In genomic region chrX:52369304-52369937, GRCm38 (mm10) we compare ENCODE assay signal across 14 mouse cellular contexts.
A peak's percentile ranks its signal among the peaks of the same experiment; 100 is the strongest.
DNase-seq lines count a peak whose midpoint lies in the region; ATAC-seq and TF ChIP-seq lines count a peak whose summit lies in the region.
"Had no signal": no experiment of that assay in that cellular context is flagged by ENCODE, and none has a peak within 500 bp of the region (broad histone marks: within the 10 kb centered on the region; RNA-seq: fewer than 3 reads in every experiment).

No protein-coding gene starts in this region.

- no peaks in the 10 kb centered on the region for H3K9me3 ChIP-seq in embryonic facial prominence, embryonic 12.5 days
- H3K9me3 ChIP-seq in embryonic facial prominence, embryonic 10.5 days, result no peaks in the 10 kb centered on the region
- H3K9me3 ChIP-seq in forebrain, embryonic 11.5 days (ENCODE audit: control insufficient read depth, low read length), result no peaks in the 10 kb centered on the region
- H3K9me3 ChIP-seq in hindbrain, postnatal 0 days (ENCODE audit: low read length), result no peaks in the 10 kb centered on the region
- no peaks in the 10 kb centered on the region for H3K9me3 ChIP-seq in neural tube, embryonic 14.5 days (ENCODE audit: control insufficient read depth, low read length)
- H3K9me3 ChIP-seq in intestine, embryonic 16.5 days (ENCODE audit: control insufficient read depth, low read length), result no peaks in the 10 kb centered on the region
- H3K9me3 ChIP-seq: G1E; heart, embryonic 15.5 days; limb, embryonic 13.5 days; stomach, embryonic 15.5 days had no signal

- H3K36me3 ChIP-seq in embryonic facial prominence, embryonic 12.5 days, result no peaks in the 10 kb centered on the region; the same call in 1 of the 2 replicates
- H3K36me3 ChIP-seq in embryonic facial prominence, embryonic 10.5 days (replicated peaks), result peaks cover 18% of the 10 kb centered on the region
- H3K36me3 ChIP-seq in forebrain, embryonic 11.5 days (ENCODE audit: control insufficient read depth, insufficient read depth, low read length), result no peaks in the 10 kb centered on the region
- no peaks in the 10 kb centered on the region for H3K36me3 ChIP-seq in hindbrain, postnatal 0 days (ENCODE audit: insufficient read depth, low read length)
- H3K36me3 ChIP-seq in neural tube, embryonic 14.5 days (ENCODE audit: control insufficient read depth, insufficient read depth, low read length), result no peaks in the 10 kb centered on the region
- H3K36me3 ChIP-seq in intestine, embryonic 16.5 days (ENCODE audit: control insufficient read depth, insufficient read depth, low read length), result no peaks in the 10 kb centered on the region
- H3K36me3 ChIP-seq: G1E; heart, embryonic 15.5 days; limb, embryonic 13.5 days; stomach, embryonic 15.5 days had no signal

- no peak for TF ChIP-seq CTCF in hindbrain, postnatal 0 days (IDR thresholded peaks at IDR 0.05; ENCODE audit: low read depth)

- no peak for ATAC-seq in embryonic facial prominence, embryonic 12.5 days (ENCODE audit: insufficient number of reproducible peaks, insufficient read depth, low FRiP score, low TSS enrichment)
- peak; percentile 69 for ATAC-seq in forebrain, embryonic 11.5 days (replicated peaks; ENCODE audit: low FRiP score)
- no peak for ATAC-seq in hindbrain, postnatal 0 days
- ATAC-seq in neural tube, embryonic 14.5 days (ENCODE audit: low read depth), result peak; percentile 70
- ATAC-seq in intestine, embryonic 16.5 days, result no peak

- no peaks in the 10 kb centered on the region for H3K4me1 ChIP-seq in embryonic facial prominence, embryonic 12.5 days
- peaks cover 6% of the 10 kb centered on the region; the same call in 1 of the 2 replicates for H3K4me1 ChIP-seq in embryonic facial prominence, embryonic 10.5 days
- H3K4me1 ChIP-seq in forebrain, embryonic 11.5 days (replicated peaks; ENCODE audit: control insufficient read depth, insufficient read depth, low read length), result peaks cover 2% of the 10 kb centered on the region; the same call in 1 of the 2 replicates
- no peaks in the 10 kb centered on the region for H3K4me1 ChIP-seq in hindbrain, postnatal 0 days (ENCODE audit: insufficient read depth, low read length)
- peaks cover 3% of the 10 kb centered on the region; the same call in 1 of the 2 replicates for H3K4me1 ChIP-seq in neural tube, embryonic 14.5 days (ENCODE audit: control insufficient read depth, insufficient read depth, low read length)
- H3K4me1 ChIP-seq in intestine, embryonic 16.5 days (ENCODE audit: control insufficient read depth, insufficient read depth, low read length), result no peaks in the 10 kb centered on the region
- H3K4me1 ChIP-seq: heart, embryonic 15.5 days; stomach, embryonic 15.5 days had no signal

- WGBS in embryonic facial prominence, embryonic 12.5 days, result 45% methylated on average over 6 of the region's 6 CpGs
- WGBS in embryonic facial prominence, embryonic 10.5 days, result 36% methylated on average over 6 of the region's 6 CpGs
- 30% methylated on average over 6 of the region's 6 CpGs for WGBS in forebrain, embryonic 11.5 days
- 34% methylated on average over 6 of the region's 6 CpGs for WGBS in hindbrain, postnatal 0 days
- 20% methylated on average over 6 of the region's 6 CpGs for WGBS in neural tube, embryonic 14.5 days
- 64% methylated on average over 6 of the region's 6 CpGs for WGBS in intestine, embryonic 16.5 days

- H3K9ac ChIP-seq in embryonic facial prominence, embryonic 12.5 days, result no peak overlapping the region
- H3K9ac ChIP-seq in forebrain, embryonic 11.5 days (ENCODE audit: low read length), result no peak overlapping the region
- no peak overlapping the region for H3K9ac ChIP-seq in hindbrain, postnatal 0 days (replicated peaks; ENCODE audit: low read length)
- no peak overlapping the region for H3K9ac ChIP-seq in neural tube, embryonic 14.5 days (replicated peaks; ENCODE audit: low read depth, low read length)
- no peak overlapping the region for H3K9ac ChIP-seq in intestine, embryonic 16.5 days (ENCODE audit: low read depth, low read length)
- H3K9ac ChIP-seq: heart, embryonic 15.5 days; limb, embryonic 13.5 days; lung, embryonic 14.5 days; stomach, embryonic 15.5 days had no signal

- no peak for DNase-seq in embryonic facial prominence, embryonic 10.5 days (ENCODE audit: low spot score)
- peak; percentile 52 for DNase-seq in forebrain, embryonic 11.5 days (ENCODE audit: low spot score)
- DNase-seq in hindbrain, postnatal 0 days (ENCODE audit: low spot score), result peak; percentile 2
- DNase-seq in kidney, adult 18-20 months, result no peak
- no peak for DNase-seq in urinary bladder, postnatal 14 days (ENCODE audit: low spot score)
- DNase-seq: gastrocnemius, postnatal 25 days; lung, embryonic 14.5 days had no signal

- no peak overlapping the region for H3K4me3 ChIP-seq in embryonic facial prominence, embryonic 12.5 days
- no peak overlapping the region for H3K4me3 ChIP-seq in embryonic facial prominence, embryonic 10.5 days
- H3K4me3 ChIP-seq in forebrain, embryonic 11.5 days (ENCODE audit: low read depth, low read length), result no peak overlapping the region
- peak overlapping the region; percentile 15; the same call in 1 of the 2 replicates for H3K4me3 ChIP-seq in hindbrain, postnatal 0 days (ENCODE audit: low read length)
- no peak overlapping the region for H3K4me3 ChIP-seq in neural tube, embryonic 14.5 days (ENCODE audit: low read depth, low read length)
- H3K4me3 ChIP-seq in intestine, embryonic 16.5 days (ENCODE audit: low read length), result no peak overlapping the region
- H3K4me3 ChIP-seq: heart, embryonic 15.5 days; limb, embryonic 13.5 days; stomach, embryonic 15.5 days had no signal

- no peaks in the 10 kb centered on the region for H3K27me3 ChIP-seq in embryonic facial prominence, embryonic 12.5 days
- H3K27me3 ChIP-seq in embryonic facial prominence, embryonic 10.5 days (replicated peaks; ENCODE audit: low read depth, poor library complexity, severe bottlenecking), result peaks cover 17% of the 10 kb centered on the region
- H3K27me3 ChIP-seq in forebrain, embryonic 11.5 days (ENCODE audit: control insufficient read depth, insufficient read depth, low read length), result no peaks in the 10 kb centered on the region
- H3K27me3 ChIP-seq in hindbrain, postnatal 0 days (ENCODE audit: insufficient read depth, low read length), result no peaks in the 10 kb centered on the region
- H3K27me3 ChIP-seq in neural tube, embryonic 14.5 days (ENCODE audit: control insufficient read depth, insufficient read depth, low read length), result no peaks in the 10 kb centered on the region
- no peaks in the 10 kb centered on the region; the same call in 1 of the 2 replicates for H3K27me3 ChIP-seq in intestine, embryonic 16.5 days (replicated peaks; ENCODE audit: control insufficient read depth, insufficient read depth, low read length)
- H3K27me3 ChIP-seq: heart, embryonic 15.5 days; stomach, embryonic 15.5 days had no signal

- H3K4me2 ChIP-seq in embryonic facial prominence, embryonic 12.5 days (replicated peaks), result no peak overlapping the region
- no peak overlapping the region for H3K4me2 ChIP-seq in forebrain, embryonic 11.5 days (ENCODE audit: low read depth, low read length, severe bottlenecking)
- H3K4me2 ChIP-seq in hindbrain, postnatal 0 days (ENCODE audit: low read depth, low read length), result peak overlapping the region; percentile 48; the same call in 1 of the 2 replicates
- H3K4me2 ChIP-seq in neural tube, embryonic 14.5 days (ENCODE audit: low read depth, low read length), result peak overlapping the region; percentile 23; the same call in 1 of the 2 replicates
- no peak overlapping the region for H3K4me2 ChIP-seq in intestine, embryonic 16.5 days (ENCODE audit: low read depth, low read length)
- H3K4me2 ChIP-seq: heart, embryonic 15.5 days; limb, embryonic 13.5 days; lung, embryonic 14.5 days; stomach, embryonic 15.5 days had no signal

- peak overlapping the region; percentile 54; the same call in 1 of the 2 replicates for H3K27ac ChIP-seq in embryonic facial prominence, embryonic 12.5 days
- no peak overlapping the region for H3K27ac ChIP-seq in embryonic facial prominence, embryonic 10.5 days (replicated peaks)
- peak overlapping the region; percentile 85; the same call in 1 of the 2 replicates for H3K27ac ChIP-seq in forebrain, embryonic 11.5 days (ENCODE audit: low read depth, low read length)
- no peak overlapping the region for H3K27ac ChIP-seq in hindbrain, postnatal 0 days
- no peak overlapping the region for H3K27ac ChIP-seq in neural tube, embryonic 14.5 days (ENCODE audit: low read depth, low read length)
- H3K27ac ChIP-seq in intestine, embryonic 16.5 days (ENCODE audit: low read length), result no peak overlapping the region
- H3K27ac ChIP-seq: heart, embryonic 15.5 days; stomach, embryonic 15.5 days had no signal

Comparison
In these comparisons a context has a peak if more than half of its experiments do, and no peak if none do; other contexts are left out.
1. H3K27ac ChIP-seq: peak in embryonic facial prominence, embryonic 12.5 days (single experiment) and forebrain, embryonic 11.5 days (single experiment); none in embryonic facial prominence, embryonic 10.5 days (single experiment), hindbrain, postnatal 0 days (single experiment), neural tube, embryonic 14.5 days (single experiment) and intestine, embryonic 16.5 days (single experiment).
2. ATAC-seq: peak in forebrain, embryonic 11.5 days (single experiment) and neural tube, embryonic 14.5 days (single experiment); none in embryonic facial prominence, embryonic 12.5 days (single experiment), hindbrain, postnatal 0 days (single experiment) and intestine, embryonic 16.5 days (single experiment).
3. H3K4me2 ChIP-seq: peak in hindbrain, postnatal 0 days (single experiment) and neural tube, embryonic 14.5 days (single experiment); none in embryonic facial prominence, embryonic 12.5 days (single experiment), forebrain, embryonic 11.5 days (single experiment) and intestine, embryonic 16.5 days (single experiment).
4. DNase-seq: peak in forebrain, embryonic 11.5 days (single experiment) and hindbrain, postnatal 0 days (single experiment); none in embryonic facial prominence, embryonic 10.5 days (single experiment), kidney, adult 18-20 months (single experiment) and urinary bladder, postnatal 14 days (single experiment).